Mouse (Mus musculus) skeletal muscle tissue, adult 2 months (tissue): Measurements from ENCODE around the gene Syde2.

Source experiments
- DNase-seq: peaks from one replicate; pipeline ENCODE4 v3.0.0-alpha.2; 2012; ENCODE audit warnings: low read depth, low spot score

The Syde2 gene

GRCm38 (mm10) chr3:146053082-146053814 is 65.6 kb downstream of the Syde2 start:
- DNase-seq, result no peak

GRCm38 (mm10) chr3:146053873-146054272 is 66.2 kb downstream of the Syde2 start:
- DNase-seq, result no peak

- DNase-seq, result no peak
These were observed 69.5 kb downstream of the Syde2 start for GRCm38 (mm10) chr3:146057131-146057530.

GRCm38 (mm10) chr3:146058263-146058662 is 70.6 kb downstream of the Syde2 start:
- peak; percentile 11 for DNase-seq

GRCm38 (mm10) chr3:146059356-146059926 is 71.8 kb downstream of the Syde2 start:
- no peak for DNase-seq

- no peak for DNase-seq
These were observed 75.5 kb downstream of the Syde2 start for GRCm38 (mm10) chr3:146063146-146063545.

DNA sequence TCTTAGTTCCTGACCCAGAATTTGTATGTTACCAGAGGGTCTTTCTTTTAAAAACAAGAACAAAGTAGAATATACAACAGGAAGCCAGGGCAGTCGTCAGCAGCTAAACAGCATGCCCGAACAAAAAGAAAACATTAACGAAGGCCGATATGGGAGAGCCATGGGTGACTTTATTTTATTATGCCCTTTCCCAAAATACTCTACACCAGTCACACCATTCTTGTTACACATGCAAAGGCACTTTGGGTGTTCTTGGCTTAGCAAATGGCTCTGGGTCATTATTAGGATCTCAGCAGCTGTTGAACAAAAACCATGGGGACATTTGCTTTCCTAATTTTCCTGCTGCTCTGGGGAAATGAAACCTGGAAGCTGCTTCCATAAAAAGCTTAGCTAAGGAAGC is 81.6 kb downstream of the Syde2 start:
- no peak for DNase-seq
